ENCODE assay signal across 9 mouse cellular contexts in genomic region chr2:132027366-132027765, GRCm38 (mm10). TPM values are rescaled to one million over a fixed set of nuclear protein-coding genes. Genes with fewer than 3 reads are reported as not detected.
DNase-seq lines count a peak whose midpoint lies in the region; ATAC-seq and TF ChIP-seq lines count a peak whose summit lies in the region.
"Had no signal": no experiment of that assay in that cellular context is flagged by ENCODE, and none has a peak within 500 bp of the region (broad histone marks: within the 10 kb centered on the region; RNA-seq: fewer than 3 reads in every experiment).

No protein-coding gene starts in this region.

- H3K27me3 ChIP-seq in hindbrain, embryonic 10.5 days (ENCODE audit: insufficient read depth, poor library complexity, severe bottlenecking), result peaks cover 22% of the 10 kb centered on the region
- H3K27me3 ChIP-seq in hindbrain, embryonic 11.5 days (ENCODE audit: control insufficient read depth, insufficient read depth, low read length), result no peaks in the 10 kb centered on the region
- no peaks in the 10 kb centered on the region for H3K27me3 ChIP-seq in hindbrain, embryonic 13.5 days
- H3K27me3 ChIP-seq in midbrain, embryonic 11.5 days (ENCODE audit: control insufficient read depth, insufficient read depth, low read length), result no peaks in the 10 kb centered on the region

- peaks cover 10% of the 10 kb centered on the region; the same call in 1 of the 2 replicates for H3K36me3 ChIP-seq in hindbrain, embryonic 10.5 days
- H3K36me3 ChIP-seq in hindbrain, embryonic 11.5 days (ENCODE audit: control insufficient read depth, insufficient read depth, low read length), result no peaks in the 10 kb centered on the region
- no peaks in the 10 kb centered on the region for H3K36me3 ChIP-seq in hindbrain, embryonic 13.5 days
- no peaks in the 10 kb centered on the region for H3K36me3 ChIP-seq in midbrain, embryonic 11.5 days (ENCODE audit: control insufficient read depth, insufficient read depth, low read length)

- TF ChIP-seq CTCF in bone marrow macrophage, adult 2 months (IDR thresholded peaks at IDR 0.05; ENCODE audit: low read depth, low read length), result no peak

- H3K9ac ChIP-seq in hindbrain, embryonic 11.5 days (ENCODE audit: low read depth, low read length), result no peak overlapping the region
- 0 out of 2 replicates have a peak overlapping the region, but pooled peaks have one; percentile 3 for H3K9ac ChIP-seq in hindbrain, embryonic 13.5 days
- H3K9ac ChIP-seq in midbrain, embryonic 11.5 days (ENCODE audit: low read length), result 0 out of 2 replicates have a peak overlapping the region, but pooled peaks have one; percentile 1

- DNase-seq in hindbrain, embryonic 10.5 days (ENCODE audit: low spot score), result no peak
- no peak for DNase-seq in hindbrain, embryonic 11.5 days (ENCODE audit: low spot score)
- peak; percentile 84 for DNase-seq in midbrain, embryonic 11.5 days (ENCODE audit: low spot score, missing footprints)
- no peak for DNase-seq in adrenal gland, postnatal 14 days
- no peak for DNase-seq in urinary bladder, postnatal 36 days (ENCODE audit: low spot score in 2 of 2)
- no peak for DNase-seq in kidney, postnatal 4 days

- WGBS in hindbrain, embryonic 10.5 days, result 53% methylated on average over 5 of the region's 5 CpGs
- 59% methylated on average over 5 of the region's 5 CpGs for WGBS in hindbrain, embryonic 11.5 days
- WGBS in hindbrain, embryonic 13.5 days, result 63% methylated on average over 5 of the region's 5 CpGs
- 58% methylated on average over 5 of the region's 5 CpGs for WGBS in midbrain, embryonic 11.5 days

- TF ChIP-seq POLR2A in bone marrow macrophage, adult 2 months (IDR thresholded peaks at IDR 0.05; ENCODE audit: borderline replicate concordance, low read depth, low read length), result no peak

- H3K27ac ChIP-seq in hindbrain, embryonic 10.5 days, result no peak overlapping the region; the same call in 1 of the 2 replicates
- no peak overlapping the region for H3K27ac ChIP-seq in hindbrain, embryonic 11.5 days (ENCODE audit: low read depth, low read length)
- H3K27ac ChIP-seq in bone marrow macrophage, adult 2 months (ENCODE audit: insufficient read depth, low read depth, low read length), result peak overlapping the region; percentile 62
- no peak overlapping the region for H3K27ac ChIP-seq in hindbrain, embryonic 13.5 days
- no peak overlapping the region for H3K27ac ChIP-seq in midbrain, embryonic 11.5 days (ENCODE audit: low read depth, low read length)

- H3K4me1 ChIP-seq in hindbrain, embryonic 10.5 days (replicated peaks), result peaks cover 50% of the 10 kb centered on the region
- peaks cover 10% of the 10 kb centered on the region; the same call in 1 of the 2 replicates for H3K4me1 ChIP-seq in hindbrain, embryonic 11.5 days (replicated peaks; ENCODE audit: control insufficient read depth, insufficient read depth, low read length)
- H3K4me1 ChIP-seq in bone marrow macrophage, adult 2 months (ENCODE audit: control insufficient read depth, insufficient read depth, low read length), result peaks cover 58% of the 10 kb centered on the region
- peaks cover 49% of the 10 kb centered on the region for H3K4me1 ChIP-seq in hindbrain, embryonic 13.5 days (replicated peaks)
- H3K4me1 ChIP-seq in midbrain, embryonic 11.5 days (ENCODE audit: control insufficient read depth, insufficient read depth, low read length), result peaks cover 26% of the 10 kb centered on the region

- no peaks in the 10 kb centered on the region for H3K9me3 ChIP-seq in hindbrain, embryonic 10.5 days
- no peaks in the 10 kb centered on the region for H3K9me3 ChIP-seq in hindbrain, embryonic 11.5 days (ENCODE audit: control insufficient read depth, low read length)
- no peaks in the 10 kb centered on the region for H3K9me3 ChIP-seq in hindbrain, embryonic 13.5 days
- no peaks in the 10 kb centered on the region for H3K9me3 ChIP-seq in midbrain, embryonic 11.5 days (ENCODE audit: control insufficient read depth, low read length)

- no peak overlapping the region for H3K4me2 ChIP-seq in hindbrain, embryonic 11.5 days (replicated peaks; ENCODE audit: low read depth, low read length)
- peak overlapping the region; percentile 92 for H3K4me2 ChIP-seq in hindbrain, embryonic 13.5 days
- no peak overlapping the region for H3K4me2 ChIP-seq in midbrain, embryonic 11.5 days

- peak overlapping the region; percentile 75 for H3K4me3 ChIP-seq in hindbrain, embryonic 10.5 days
- H3K4me3 ChIP-seq in hindbrain, embryonic 11.5 days (ENCODE audit: low read depth, low read length), result no peak overlapping the region
- peak overlapping the region; percentile 92 for H3K4me3 ChIP-seq in bone marrow macrophage, adult 2 months (ENCODE audit: insufficient read depth, low read length)
- peak overlapping the region; percentile 65; the same call in 1 of the 2 replicates for H3K4me3 ChIP-seq in hindbrain, embryonic 13.5 days
- no peak overlapping the region for H3K4me3 ChIP-seq in midbrain, embryonic 11.5 days (ENCODE audit: low read depth, low read length)
- H3K4me3 ChIP-seq: myocyte had no signal

- ATAC-seq in hindbrain, embryonic 11.5 days (ENCODE audit: low FRiP score), result no peak
- no peak for ATAC-seq in hindbrain, embryonic 13.5 days (ENCODE audit: low FRiP score)
- ATAC-seq in midbrain, embryonic 11.5 days (ENCODE audit: low FRiP score), result no peak

RNA-seq across cellular contexts. Expression of gene Rassf2, which starts 2.7 kb away (rescaled TPM):
- 28.6 and 33.5 TPM in 2 replicates for polyA plus RNA-seq in hindbrain, embryonic 10.5 days (2016; fragmentation: Nextera tagmentation; extraction: Ambion mirVana)
- polyA plus RNA-seq in hindbrain, embryonic 11.5 days (2014; fragmentation: Nextera tagmentation; extraction: Ambion mirVana), result 27.2 and 27.3 TPM in 2 replicates
- 136 and 155 TPM in 2 replicates for polyA plus RNA-seq in bone marrow macrophage, adult 2 months (2012; ENCODE audit: insufficient read depth, insufficient read length, missing spikeins)
- polyA plus RNA-seq in hindbrain, embryonic 13.5 days (2015; fragmentation: Nextera tagmentation; extraction: Ambion mirVana), result 29.6 and 30.6 TPM in 2 replicates
- polyA plus RNA-seq in midbrain, embryonic 11.5 days (2014; fragmentation: Nextera tagmentation; extraction: Ambion mirVana), result 32.3 and 33.2 TPM in 2 replicates
- 9.4 and 22.2 TPM in 2 replicates for total RNA-seq in adrenal gland, postnatal 14 days (2021)

Comparison
In these comparisons a context has a peak if more than half of its experiments do, and no peak if none do; other contexts are left out.
1. H3K4me3 ChIP-seq: peak in hindbrain, embryonic 10.5 days (single experiment), bone marrow macrophage, adult 2 months (single experiment) and hindbrain, embryonic 13.5 days (single experiment); none in hindbrain, embryonic 11.5 days (single experiment) and midbrain, embryonic 11.5 days (single experiment).